ENCODE assay signal across 9 mouse cellular contexts in genomic region chr8:77444166-77444870, GRCm38 (mm10).
DNase-seq lines count a peak whose midpoint lies in the region; ATAC-seq lines count a peak whose summit lies in the region.
"Had no signal": no experiment of that assay in that cellular context is flagged by ENCODE, and none has a peak within 500 bp of the region (broad histone marks: within the 10 kb centered on the region; RNA-seq: fewer than 3 reads in every experiment).

No protein-coding gene starts in this region.

- 0 out of 2 replicates have a peak overlapping the region, but pooled peaks have one; percentile 24 for H3K27ac ChIP-seq in limb, embryonic 15.5 days
- no peak overlapping the region for H3K27ac ChIP-seq in limb, embryonic 10.5 days
- H3K27ac ChIP-seq in heart, embryonic 13.5 days (replicated peaks), result peak overlapping the region; percentile 85
- H3K27ac ChIP-seq in macrophage, result peak overlapping the region; percentile 95
- H3K27ac ChIP-seq in midbrain, embryonic 16.5 days (ENCODE audit: low read length), result no peak overlapping the region
- H3K27ac ChIP-seq: liver, embryonic 15.5 days had no signal

- peaks cover 84% of the 10 kb centered on the region for H3K79me2 ChIP-seq in macrophage (ENCODE audit: inconsistent target)

- no peaks in the 10 kb centered on the region; the same call in 1 of the 2 replicates for H3K4me1 ChIP-seq in limb, embryonic 15.5 days
- H3K4me1 ChIP-seq in limb, embryonic 10.5 days, result peaks cover 4% of the 10 kb centered on the region; the same call in 1 of the 2 replicates
- peaks cover 29% of the 10 kb centered on the region for H3K4me1 ChIP-seq in heart, embryonic 13.5 days
- H3K4me1 ChIP-seq in midbrain, embryonic 16.5 days (ENCODE audit: control insufficient read depth, insufficient read depth, low read length), result no peaks in the 10 kb centered on the region

- DNase-seq in limb, embryonic 10.5 days (ENCODE audit: low spot score), result no peak
- DNase-seq in cerebellum, adult 8-10 months, result peak; percentile 57
- DNase-seq in frontal cortex, postnatal 14 days (ENCODE audit: low spot score in 2 of 2), result no peak
- DNase-seq in thymus, adult 18-20 months, result no peak

- H3K4me2 ChIP-seq in limb, embryonic 15.5 days, result no peak overlapping the region
- H3K4me2 ChIP-seq in heart, embryonic 13.5 days, result peak overlapping the region; percentile 40
- H3K4me2 ChIP-seq in midbrain, embryonic 16.5 days (ENCODE audit: low read length), result no peak overlapping the region
- H3K4me2 ChIP-seq: liver, embryonic 15.5 days had no signal

- 0 out of 2 replicates have a peak, but pooled peaks cover 6% of the 10 kb centered on the region for H3K9me3 ChIP-seq in limb, embryonic 15.5 days
- peaks cover 7% of the 10 kb centered on the region; the same call in 1 of the 2 replicates for H3K9me3 ChIP-seq in limb, embryonic 10.5 days (replicated peaks)
- H3K9me3 ChIP-seq in heart, embryonic 13.5 days, result peaks cover 34% of the 10 kb centered on the region
- H3K9me3 ChIP-seq in midbrain, embryonic 16.5 days (replicated peaks; ENCODE audit: control insufficient read depth, low read length, poor library complexity, severe bottlenecking), result peaks cover 7% of the 10 kb centered on the region
- H3K9me3 ChIP-seq: liver, embryonic 15.5 days had no signal

- ATAC-seq in limb, embryonic 15.5 days (ENCODE audit: insufficient number of reproducible peaks, low FRiP score, low TSS enrichment, low read depth), result no peak
- ATAC-seq in heart, embryonic 13.5 days (ENCODE audit: extremely low read depth, insufficient number of reproducible peaks, low FRiP score, low TSS enrichment), result peak; percentile 68; the same call in 1 of the 2 replicates
- no peak for ATAC-seq in midbrain, embryonic 16.5 days

- H3K27me3 ChIP-seq in limb, embryonic 15.5 days, result no peaks in the 10 kb centered on the region
- no peaks in the 10 kb centered on the region for H3K27me3 ChIP-seq in limb, embryonic 10.5 days (ENCODE audit: low read depth, poor library complexity, severe bottlenecking)
- no peaks in the 10 kb centered on the region for H3K27me3 ChIP-seq in heart, embryonic 13.5 days (replicated peaks)
- H3K27me3 ChIP-seq in midbrain, embryonic 16.5 days (ENCODE audit: control insufficient read depth, insufficient read depth, low read depth, low read length), result no peaks in the 10 kb centered on the region
- H3K27me3 ChIP-seq: liver, embryonic 15.5 days had no signal

- H3K4me3 ChIP-seq in limb, embryonic 15.5 days, result no peak overlapping the region
- H3K4me3 ChIP-seq in limb, embryonic 10.5 days, result no peak overlapping the region
- H3K4me3 ChIP-seq in heart, embryonic 13.5 days, result no peak overlapping the region
- no peak overlapping the region for H3K4me3 ChIP-seq in macrophage (ENCODE audit: inconsistent target)
- H3K4me3 ChIP-seq in midbrain, embryonic 16.5 days (ENCODE audit: low read depth, low read length), result no peak overlapping the region
- H3K4me3 ChIP-seq: liver, embryonic 15.5 days had no signal

- no peak overlapping the region for H3K9ac ChIP-seq in limb, embryonic 15.5 days
- H3K9ac ChIP-seq in heart, embryonic 13.5 days, result 0 out of 2 replicates have a peak overlapping the region, but pooled peaks have one; percentile 52
- no peak overlapping the region for H3K9ac ChIP-seq in midbrain, embryonic 16.5 days (ENCODE audit: low read depth, low read length)
- H3K9ac ChIP-seq: liver, embryonic 15.5 days had no signal

- peaks cover 20% of the 10 kb centered on the region for H3K36me3 ChIP-seq in limb, embryonic 15.5 days
- peaks cover 28% of the 10 kb centered on the region for H3K36me3 ChIP-seq in limb, embryonic 10.5 days
- peaks cover 32% of the 10 kb centered on the region for H3K36me3 ChIP-seq in heart, embryonic 13.5 days
- peaks cover under 1% of the 10 kb centered on the region for H3K36me3 ChIP-seq in macrophage (ENCODE audit: inconsistent target)
- no peaks in the 10 kb centered on the region for H3K36me3 ChIP-seq in midbrain, embryonic 16.5 days (ENCODE audit: control insufficient read depth, insufficient read depth, low read length)

- WGBS in limb, embryonic 15.5 days, result 76% methylated on average over 10 of the region's 10 CpGs
- WGBS in limb, embryonic 10.5 days, result 84% methylated on average over 10 of the region's 10 CpGs
- WGBS in heart, embryonic 13.5 days, result 53% methylated on average over 10 of the region's 10 CpGs
- 74% methylated on average over 10 of the region's 10 CpGs for WGBS in macrophage (ENCODE audit: missing documents)
- WGBS in midbrain, embryonic 16.5 days, result 84% methylated on average over 10 of the region's 10 CpGs

Comparison
In these comparisons a context has a peak if more than half of its experiments do, and no peak if none do; other contexts are left out.
1. H3K27ac ChIP-seq: peak in limb, embryonic 15.5 days (single experiment), heart, embryonic 13.5 days (single experiment) and macrophage (single experiment); none in limb, embryonic 10.5 days (single experiment) and midbrain, embryonic 16.5 days (single experiment).